Mouse (Mus musculus): ENCODE measurements at regions not wholly inside any gene's neighbourhood (a gene's known extent, or its start where the extent isn't known, plus 50 kb on each side); places are given as distances from the start of the nearest gene placed in this dataset.

- TF ChIP-seq CTCF (IDR thresholded peaks at IDR 0.05; ENCODE audit: control insufficient read depth, insufficient read depth, low read length), result no peak
- no peak for TF ChIP-seq POLR2A (IDR thresholded peaks at IDR 0.05; ENCODE audit: borderline replicate concordance, control insufficient read depth, low read depth, low read length)
These were observed 259.0 kb upstream of the Chrm3 start for GRCm38 (mm10) chr13:10619661-10620060.

Data from bone marrow, adult 2 months (tissue).